ENCODE assay signal across 17 mouse cellular contexts in genomic region chr5:142728301-142728700, GRCm38 (mm10). TPM values are rescaled to one million over a fixed set of nuclear protein-coding genes. Genes with fewer than 3 reads are reported as not detected.
"Had no signal": no experiment of that assay in that cellular context is flagged by ENCODE, and none has a peak within 500 bp of the region (broad histone marks: within the 10 kb centered on the region; RNA-seq: fewer than 3 reads in every experiment).

No protein-coding gene starts in this region.

- H3K4me2 ChIP-seq: lung, embryonic 15.5 days; midbrain, embryonic 12.5 days; neural tube, embryonic 12.5 days; stomach, embryonic 15.5 days had no signal

- H3K9me3 ChIP-seq: lung, embryonic 15.5 days; midbrain, embryonic 12.5 days; stomach, embryonic 15.5 days had no signal

- H3K4me3 ChIP-seq: lung, embryonic 15.5 days; megakaryocyte, embryonic 14.5 days; midbrain, embryonic 12.5 days; neural tube, embryonic 12.5 days; stomach, embryonic 15.5 days had no signal

- ATAC-seq: lung, postnatal 0 days had no signal

- H3K9ac ChIP-seq: lung, embryonic 15.5 days; midbrain, embryonic 12.5 days; neural tube, embryonic 12.5 days; stomach, embryonic 15.5 days had no signal

- H3K27ac ChIP-seq: lung, embryonic 15.5 days; macrophage; midbrain, embryonic 12.5 days; neural tube, embryonic 12.5 days; stomach, embryonic 15.5 days; stomach, postnatal 0 days had no signal

- H3K27me3 ChIP-seq: lung, embryonic 15.5 days; megakaryocyte, embryonic 14.5 days; midbrain, embryonic 12.5 days; neural tube, embryonic 12.5 days; stomach, embryonic 15.5 days had no signal

- H3K4me1 ChIP-seq: midbrain, embryonic 12.5 days had no signal

- DNase-seq: lung, adult 2 months; lung, postnatal 14 days; lung, postnatal 36 days; midbrain, embryonic 14.5 days; right cerebral cortex, postnatal 14 days; thymus, adult 2 months; thymus, postnatal 25 days; thymus, postnatal 4 days had no signal

RNA-seq across cellular contexts. Expression of gene Slc29a4, which starts 36.0 kb away (rescaled TPM):
- total RNA-seq: megakaryocyte progenitor cell, adult 5-6 weeks had no signal
- polyA plus RNA-seq: macrophage had no signal
